Mouse (Mus musculus) CD8-positive naive resting alpha-beta T cell, adult 57 days (primary cell): Measurements from ENCODE around the gene Chd2. TPM values are rescaled to one million over a fixed set of nuclear protein-coding genes. Genes with fewer than 3 reads are reported as not detected.

Experiments used
- total RNA-seq: library from RNA; stranded (reverse); gene quantifications from one replicate; pipeline ENCODE4 v1.2.4, GENCODE M21; 2023

Chd2 gene
- total RNA-seq, result 451 TPM

DNA sequence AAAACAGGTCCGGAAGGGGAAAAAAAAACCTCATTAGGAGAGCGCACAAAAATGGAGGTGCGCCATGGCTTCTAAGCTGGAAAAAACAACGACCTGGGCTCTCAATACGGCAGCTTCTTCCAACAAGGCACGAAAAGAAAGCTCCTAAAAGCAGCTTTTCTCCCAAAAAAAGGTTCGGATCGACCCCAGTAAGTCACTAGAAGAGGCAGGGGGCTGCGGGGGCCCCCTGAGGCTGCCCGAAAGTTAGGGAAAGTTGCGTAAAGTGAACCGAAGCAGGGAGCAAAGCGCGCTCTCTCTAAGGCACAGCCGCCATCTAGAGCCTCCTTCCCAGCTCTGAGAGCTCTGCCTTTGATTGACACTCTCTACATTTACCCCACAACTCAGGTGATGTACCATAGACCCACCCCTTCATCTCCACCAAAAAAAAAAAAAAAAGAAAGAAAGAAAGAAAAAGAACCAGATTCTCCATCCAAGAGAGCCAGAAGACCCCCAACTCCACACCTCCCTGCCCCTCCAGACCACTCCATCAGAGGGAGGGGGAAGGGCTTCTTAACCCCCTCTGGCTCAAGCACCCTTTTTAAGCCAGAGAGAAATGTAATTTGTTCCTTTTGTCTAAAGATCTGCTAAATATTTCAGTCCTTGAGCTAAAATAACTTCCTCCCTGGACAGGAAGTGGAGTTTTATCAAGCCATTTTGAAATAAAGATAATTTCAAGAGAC is at the start of gene Chd2:
Gene Chd2 (minus strand): TSS at position 419 of the 719 bp plus-strand sequence.

Other genes starting within 250 kb of the Chd2 start
- not detected for gene Rgma, start 166.3 kb downstream of the Chd2 start, total RNA-seq
- 13.0 TPM for gene Fam174b, start 198.5 kb upstream of the Chd2 start, total RNA-seq